Mouse (Mus musculus) adrenal gland, postnatal 10 days (tissue): ENCODE results near the gene Oip5. TPM values are rescaled to one million over a fixed set of nuclear protein-coding genes. Genes with fewer than 3 reads are reported as not detected.

Experiments
- DNase-seq: peaks from one replicate; pipeline ENCODE4 v3.0.0; 2021; ENCODE audit warnings: mixed read lengths
- total RNA-seq, 2 experiments: library from RNA; stranded (reverse); gene quantifications; 2 replicates each; pipeline ENCODE4 v1.2.3; 2021

Gene Oip5
- total RNA-seq, 2 experiments from 2014 or later, result 5.8 to 6.1 TPM

- DNase-seq, result peak; percentile 76
Observed at GRCm38 (mm10) chr2:119587383-119587782, 30.9 kb downstream of the Oip5 start.

- DNase-seq, result no peak
Observed at GRCm38 (mm10) chr2:119584282-119584681, 34.0 kb downstream of the Oip5 start.

- DNase-seq, result no peak
Observed at GRCm38 (mm10) chr2:119583439-119583838, 34.8 kb downstream of the Oip5 start.

GRCm38 (mm10) chr2:119581571-119581970 is 36.7 kb downstream of the Oip5 start:
- no peak for DNase-seq

GRCm38 (mm10) chr2:119572471-119572870 is 45.8 kb downstream of the Oip5 start:
- peak; percentile 57 for DNase-seq

- no peak for DNase-seq
Observed at GRCm38 (mm10) chr2:119566182-119566855, 52.0 kb downstream of the Oip5 start.

- DNase-seq, result no peak
Observed at GRCm38 (mm10) chr2:119565284-119565683, 53.0 kb downstream of the Oip5 start.

- DNase-seq, result no peak
Observed at GRCm38 (mm10) chr2:119561794-119562193, 56.5 kb downstream of the Oip5 start.

Other genes starting within 250 kb of the Oip5 start
- gene Ino80, start 140.8 kb downstream of the Oip5 start, total RNA-seq, result 10 to 100 TPM; 16.1 to 21.0 TPM
- gene Exd1, start 70.8 kb downstream of the Oip5 start, total RNA-seq, result 1 to 10 TPM in 1 of 2 experiments, under 1 TPM in 1; 0.79 to 1.1 TPM
- gene Chp1, start 70.8 kb downstream of the Oip5 start, total RNA-seq, result 100 to 1,000 TPM; 192 to 233 TPM
- 10 to 100 TPM; 13.2 to 14.5 TPM for gene Nusap1, start 171 bp downstream of the Oip5 start, total RNA-seq
- gene Ndufaf1, start 44.4 kb upstream of the Oip5 start, total RNA-seq, result 10 to 100 TPM; 48.7 to 60.7 TPM
- 10 to 100 TPM; 23.1 to 27.0 TPM for gene Rtf1, start 56.6 kb upstream of the Oip5 start, total RNA-seq
- 10 to 100 TPM in 1 of 2 experiments, 1 to 10 TPM in 1; 9.8 to 12.4 TPM for gene Itpka, start 123.9 kb upstream of the Oip5 start, total RNA-seq
- 1 to 10 TPM in 1 of 2 experiments, under 1 TPM in 1; 0.57 to 1.3 TPM for gene Ltk, start 142.0 kb upstream of the Oip5 start, total RNA-seq
- 10 to 100 TPM; 17.0 to 21.6 TPM for gene Rpap1, start 169.1 kb upstream of the Oip5 start, total RNA-seq
- gene Tyro3, start 179.3 kb upstream of the Oip5 start, total RNA-seq, result 1 to 10 TPM; 6.0 to 8.8 TPM